Mouse (Mus musculus) CH12.LX (cell line): ENCODE data around the gene Nek5. TPM values are rescaled to one million over a fixed set of nuclear protein-coding genes. Genes with fewer than 3 reads are reported as not detected.

Experiments used
- DNase-seq: peaks from one replicate; pipeline ENCODE4 v3.0.0-alpha.2; 2013; ENCODE audit errors: extremely low read depth
- H3K27ac ChIP-seq: 2 replicates; pipeline ENCODE4 v1.5.1; 2012; ENCODE audit warnings: low read depth, mild to moderate bottlenecking, control low read depth, moderate library complexity; ENCODE audit not compliant: insufficient read depth
- H3K27me3 ChIP-seq: replicated peaks from 2 replicates; pipeline ENCODE3; 2012; ENCODE audit warnings: inconsistent platforms
- H3K36me3 ChIP-seq, 2 experiments: replicated peaks in 1 of 2; 2 replicates each; pipeline versions ENCODE3 to v1.6.1; 2012; ENCODE audit warnings: inconsistent platforms in 1 of 2, low read length in 1 of 2, mild to moderate bottlenecking in 1 of 2, mixed read lengths in 1 of 2, moderate library complexity in 1 of 2; ENCODE audit not compliant: control insufficient read depth in 1 of 2, insufficient read depth in 1 of 2
- H3K4me1 ChIP-seq, 2 experiments: 2 replicates each; pipeline ENCODE4 v1.6.1; 2012; ENCODE audit warnings: inconsistent platforms in 1 of 2, moderate library complexity in 1 of 2; ENCODE audit not compliant: insufficient read depth in 2 of 2, control insufficient read depth in 1 of 2
- H3K4me2 ChIP-seq: 2 replicates; pipeline ENCODE4 v1.6.1; 2012; ENCODE audit warnings: low read depth, mild to moderate bottlenecking, control low read depth; ENCODE audit not compliant: poor library complexity, insufficient read depth, severe bottlenecking
- H3K4me3 ChIP-seq, 3 experiments: fragments of 150-350 bp in 1 of 3; sonication (generic) in 1 of 3; replicated peaks in 1 of 3; 2 replicates each; pipeline versions ENCODE3 to v1.5.1; 2011 to 2012; ENCODE audit warnings: low read depth in 2 of 3, low read length in 2 of 3, mild to moderate bottlenecking in 2 of 3, moderate library complexity in 2 of 3, control low read depth in 1 of 3, improper control_type of control experiment in 1 of 3, inconsistent platforms in 1 of 3, mixed read lengths in 1 of 3; ENCODE audit not compliant: poor library complexity in 1 of 3
- H3K79me2 ChIP-seq: replicated peaks from 2 replicates; pipeline ENCODE4 v1.6.1; 2012; ENCODE audit warnings: mild to moderate bottlenecking, moderate library complexity; ENCODE audit not compliant: control insufficient read depth, poor library complexity, insufficient read depth, severe bottlenecking; ENCODE audit errors: extremely low read depth
- H3K9ac ChIP-seq: 2 replicates; pipeline ENCODE4 v1.6.1; 2012; ENCODE audit warnings: low read depth, mild to moderate bottlenecking, control low read depth, moderate library complexity; ENCODE audit not compliant: insufficient read depth
- H3K9me3 ChIP-seq: replicated peaks from 2 replicates; pipeline ENCODE3; 2012; ENCODE audit warnings: low read length, inconsistent platforms, mixed read lengths
- BHLHE40 ChIP-seq: IDR thresholded peaks from 2 replicates; pipeline ENCODE4 v1.6.1; 2011; ENCODE audit warnings: mild to moderate bottlenecking, low read depth, low read length, improper control_type of control experiment
- CHD2 ChIP-seq: IDR thresholded peaks from 2 replicates; pipeline ENCODE4 v1.6.1; 2011; ENCODE audit warnings: low read length, improper control_type of control experiment
- CTCF ChIP-seq, 2 experiments: IDR thresholded peaks in 1 of 2; conservative IDR thresholded peaks in 1 of 2; 2 replicates each; pipeline ENCODE4 v1.5.1; 2011 to 2012; ENCODE audit warnings: low read depth in 2 of 2, low read length in 2 of 2, improper control_type of control experiment in 1 of 2, inconsistent platforms in 1 of 2, mild to moderate bottlenecking in 1 of 2, moderate library complexity in 1 of 2
- E2F4 ChIP-seq: IDR thresholded peaks from 2 replicates; pipeline ENCODE4 v1.6.1; 2011; ENCODE audit warnings: low read depth, low read length, improper control_type of control experiment; ENCODE audit not compliant: insufficient replicate concordance
- ELF1 ChIP-seq: IDR thresholded peaks from 2 replicates; pipeline ENCODE4 v1.6.1; 2014; ENCODE audit warnings: low read depth, mild to moderate bottlenecking, inconsistent platforms, low read length, improper control_type of control experiment
- EP300 ChIP-seq: IDR thresholded peaks from 2 replicates; pipeline ENCODE4 v1.6.1; 2011; ENCODE audit warnings: low read length, improper control_type of control experiment
- ETS1 ChIP-seq: conservative IDR thresholded peaks from 2 replicates; pipeline ENCODE4 v1.6.1; 2012; ENCODE audit warnings: low read depth, mild to moderate bottlenecking, inconsistent platforms, low read length, improper control_type of control experiment, moderate library complexity
- IRF4 ChIP-seq: IDR thresholded peaks from 2 replicates; pipeline ENCODE4 v1.6.1; 2014; ENCODE audit warnings: low read depth, mild to moderate bottlenecking, inconsistent platforms, low read length, improper control_type of control experiment
- JUN ChIP-seq: IDR thresholded peaks from 2 replicates; pipeline ENCODE4 v1.6.1; 2011; ENCODE audit warnings: low read depth, mild to moderate bottlenecking, low read length, improper control_type of control experiment, moderate library complexity; ENCODE audit not compliant: insufficient read depth
- JUND ChIP-seq: conservative IDR thresholded peaks from 2 replicates; pipeline ENCODE4 v1.6.1; 2011; ENCODE audit warnings: low read depth, low read length, improper control_type of control experiment
- MAFK ChIP-seq: IDR thresholded peaks from 2 replicates; pipeline ENCODE4 v1.6.1; 2011; ENCODE audit warnings: low read length, improper control_type of control experiment; ENCODE audit not compliant: insufficient replicate concordance
- MAX ChIP-seq: IDR thresholded peaks from 2 replicates; pipeline ENCODE4 v1.6.1; 2011; ENCODE audit warnings: low read length, improper control_type of control experiment
- MAZ ChIP-seq: IDR thresholded peaks from 2 replicates; pipeline ENCODE4 v1.6.1; 2012; ENCODE audit warnings: low read depth, mild to moderate bottlenecking, inconsistent platforms, low read length, improper control_type of control experiment, moderate library complexity
- MEF2A ChIP-seq: IDR thresholded peaks from 2 replicates; pipeline ENCODE4 v1.6.1; 2014; ENCODE audit warnings: low read depth, mild to moderate bottlenecking, inconsistent platforms, low read length, improper control_type of control experiment, borderline replicate concordance
- MXI1 ChIP-seq: IDR thresholded peaks from 2 replicates; pipeline ENCODE4 v1.6.1; 2011; ENCODE audit warnings: mild to moderate bottlenecking, low read depth, low read length, improper control_type of control experiment
- NRF1 ChIP-seq: IDR thresholded peaks from 2 replicates; pipeline ENCODE4 v1.6.1; 2014; ENCODE audit warnings: low read depth, mild to moderate bottlenecking, inconsistent platforms, low read length, improper control_type of control experiment, moderate library complexity
- PAX5 ChIP-seq: IDR thresholded peaks from 2 replicates; pipeline ENCODE4 v1.6.1; 2012; ENCODE audit warnings: low read length, inconsistent platforms, mixed read lengths
- POLR2A ChIP-seq: IDR thresholded peaks from 2 replicates; pipeline ENCODE4 v1.6.1; 2011; ENCODE audit warnings: low read depth, mild to moderate bottlenecking, improper control_type of control experiment, low read length
- POLR2AphosphoS2 ChIP-seq: IDR thresholded peaks from 2 replicates; pipeline ENCODE4 v1.6.1; 2011; ENCODE audit warnings: low read depth, low read length, improper control_type of control experiment
- RAD21 ChIP-seq: IDR thresholded peaks from 2 replicates; pipeline ENCODE4 v1.6.1; 2011; ENCODE audit warnings: low read depth, mild to moderate bottlenecking, low read length, improper control_type of control experiment, moderate library complexity
- SMC3 ChIP-seq: IDR thresholded peaks from 2 replicates; pipeline ENCODE4 v1.6.1; 2011; ENCODE audit warnings: low read depth, low read length, improper control_type of control experiment
- TCF12 ChIP-seq: IDR thresholded peaks from 2 replicates; pipeline ENCODE4 v1.6.1; 2014; ENCODE audit warnings: low read depth, mild to moderate bottlenecking, inconsistent platforms, low read length, improper control_type of control experiment
- UBTF ChIP-seq: IDR thresholded peaks from 2 replicates; pipeline ENCODE4 v1.6.1; 2012; ENCODE audit warnings: low read depth, mild to moderate bottlenecking, inconsistent platforms, low read length, improper control_type of control experiment, moderate library complexity
- ZC3H11A ChIP-seq: IDR thresholded peaks from 2 replicates; pipeline ENCODE4 v1.6.1; 2012; ENCODE audit warnings: low read depth, mild to moderate bottlenecking, inconsistent platforms, low read length, improper control_type of control experiment
- dilution Hi-C: fragments of 300-500 bp; cut with MboI; formaldehyde crosslinking; loops from 2 replicates; pipeline ENCODE4 v1.14.3; 2020; ENCODE audit warnings: low sequenced_read_pairs; ENCODE audit not compliant: extremely low pct_unique_long_range_greater_than_20kb, extremely low pct_ligation_motif_present
- in situ Hi-C: fragments of 300-500 bp; cut with MboI; formaldehyde crosslinking; loops from 3 replicates; pipeline ENCODE4 v1.14.3; 2019; ENCODE audit warnings: low sequenced_read_pairs, low pct_ligation_motif_present, low pct_unique_long_range_greater_than_20kb, mixed read lengths
- polyA plus RNA-seq: library from polyadenylated mRNA; unstranded; fragments of >175 nt; gene quantifications from 2 replicates; pipeline ENCODE4 v1.2.1, GENCODE M21; 2012; ENCODE audit warnings: low read depth; ENCODE audit not compliant: insufficient read length
- total RNA-seq, 2 experiments: library from RNA; depleted of rRNA; stranded (reverse); fragments of 300-350 nt in 1 of 2; fragments of >200 nt in 1 of 2; gene quantifications; 2 replicates each; pipeline ENCODE4 v1.2.3; 2012 to 2014

The Nek5 gene
- total and polyA plus RNA-seq, 3 experiments, result not detected

GRCm38 (mm10) chr8:22030990-22031389 is 93.9 kb downstream of the Nek5 start:
- H3K4me2 ChIP-seq, result no peak overlapping the region
- H3K79me2 ChIP-seq, result no peaks in the 10 kb centered on the region
- dilution Hi-C loops (no loop called here), in situ Hi-C loops (no loop called here)
- no peaks in the 10 kb centered on the region for H3K36me3 ChIP-seq
- H3K27me3 ChIP-seq, result peaks cover 66% of the 10 kb centered on the region
- no peak overlapping the region for H3K4me3 ChIP-seq
- no peak for DNase-seq
- peaks cover 14% of the 10 kb centered on the region for H3K9me3 ChIP-seq
- TF ChIP-seq BHLHE40 (no peak), RAD21 (no peak), MAX (no peak), ZC3H11A (no peak), JUND (no peak)
- TF ChIP-seq, all 38 proteins: peak for 0
- no peak overlapping the region for H3K9ac ChIP-seq
- no peak overlapping the region for H3K27ac ChIP-seq
- no peaks in the 10 kb centered on the region for H3K4me1 ChIP-seq

- DNase-seq, result no peak
- dilution Hi-C loops, result no loop called here
- no peaks in the 10 kb centered on the region for H3K4me1 ChIP-seq
- in situ Hi-C loops, result no loop called here
- TF ChIP-seq E2F4 (no peak), TCF12 (no peak), SMC3 (peak; percentile 55), CTCF (conservative IDR thresholded peaks at IDR 0.05 in 1 of 2, IDR thresholded peaks at IDR 0.05 in 1 of 2; ENCODE audit: low read depth in 2 of 2, low read length in 2 of 2) (peak in 1 of 2 experiments; percentile 57; a peak in 2 of 4 replicates), MAZ (no peak), POLR2A (no peak), POLR2AphosphoS2 (no peak), PAX5 (no peak), MXI1 (no peak), JUND (no peak)
- no peak overlapping the region for H3K4me2 ChIP-seq
- peaks cover 68% of the 10 kb centered on the region for H3K27me3 ChIP-seq
- no peak overlapping the region for H3K4me3 ChIP-seq
- no peak overlapping the region for H3K27ac ChIP-seq
- peaks cover 12% of the 10 kb centered on the region for H3K9me3 ChIP-seq
- no peak overlapping the region for H3K9ac ChIP-seq
- H3K36me3 ChIP-seq, result no peaks in the 10 kb centered on the region
- H3K79me2 ChIP-seq, result no peaks in the 10 kb centered on the region
These were observed 95.9 kb downstream of the Nek5 start for GRCm38 (mm10) chr8:22028973-22029372.

GRCm38 (mm10) chr8:22025241-22025640 is 99.6 kb downstream of the Nek5 start:
- in situ Hi-C loops, result no loop called here
- Histone ChIP-seq H3K27ac (no peak overlapping the region), H3K27me3 (peaks cover 57% of the 10 kb centered on the region), H3K79me2 (no peaks in the 10 kb centered on the region), H3K9me3 (peaks cover 12% of the 10 kb centered on the region), H3K36me3 (no peaks in the 10 kb centered on the region), H3K4me1 (no peaks in the 10 kb centered on the region)
- TF ChIP-seq MEF2A (no peak), ZC3H11A (no peak), MAFK (no peak), CTCF (conservative IDR thresholded peaks at IDR 0.05 in 1 of 2, IDR thresholded peaks at IDR 0.05 in 1 of 2; ENCODE audit: low read depth in 2 of 2, low read length in 2 of 2) (no peak), PAX5 (no peak), IRF4 (no peak), UBTF (no peak), ELF1 (no peak), CHD2 (no peak), NRF1 (no peak), TCF12 (no peak), ETS1 (no peak), MXI1 (no peak), POLR2AphosphoS2 (no peak), JUN (no peak), POLR2A (no peak), SMC3 (no peak), EP300 (no peak)
- TF ChIP-seq, all 38 proteins: peak for 0
- Histone ChIP-seq H3K4me3 (no peak overlapping the region), H3K4me2 (no peak overlapping the region), H3K9ac (no peak overlapping the region)
- dilution Hi-C loops, result no loop called here
- no peak for DNase-seq
